In the genomic region with DNA sequence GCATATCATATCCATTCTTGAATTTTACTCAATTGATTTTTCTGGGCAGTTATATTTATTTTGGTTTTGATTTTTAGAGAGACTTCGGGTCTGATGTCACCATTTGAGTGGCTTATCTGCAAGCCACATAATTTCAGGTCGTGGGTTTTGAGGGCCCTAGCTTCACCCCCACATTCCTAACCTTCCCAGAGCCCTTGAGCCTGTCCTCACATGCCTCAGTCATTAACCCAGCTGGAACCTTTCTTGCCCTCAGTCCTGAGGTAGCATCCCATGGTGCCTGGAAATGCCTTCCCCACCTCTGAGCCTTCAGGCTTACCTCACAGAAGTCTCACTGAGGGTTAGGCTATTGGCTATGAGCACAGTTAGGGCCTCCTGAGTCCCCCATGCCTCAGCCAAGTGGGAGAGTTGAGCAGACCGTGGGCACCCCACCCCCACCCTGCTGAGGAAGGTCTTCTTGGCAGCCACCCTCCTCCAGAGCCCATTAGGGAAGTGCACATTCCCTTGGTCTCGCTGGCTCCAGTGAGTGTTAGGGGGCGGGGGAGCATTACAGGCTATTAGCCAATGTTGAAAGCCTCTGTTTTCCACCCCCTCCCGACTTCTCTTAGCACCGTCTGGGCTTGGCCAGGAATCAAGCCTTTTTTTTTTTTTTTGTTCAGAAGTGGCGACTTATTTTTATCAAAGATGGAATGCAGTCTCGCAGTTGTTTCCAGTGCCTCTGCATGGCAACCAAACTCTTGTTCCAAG, we compare ENCODE assay signal across 8 mouse cellular contexts. TPM values are rescaled to one million over a fixed set of nuclear protein-coding genes. Genes with fewer than 3 reads are reported as not detected.
DNase-seq lines count a peak whose midpoint lies in the region; ATAC-seq lines count a peak whose summit lies in the region.

No protein-coding gene starts in this region.

- H3K4me1 ChIP-seq in neural tube, embryonic 13.5 days (replicated peaks), result peaks cover 53% of the 10 kb centered on the region
- peaks cover 37% of the 10 kb centered on the region for H3K4me1 ChIP-seq in forebrain, embryonic 15.5 days
- H3K4me1 ChIP-seq in hindbrain, embryonic 13.5 days (replicated peaks), result peaks cover 34% of the 10 kb centered on the region

- ATAC-seq in neural tube, embryonic 13.5 days (ENCODE audit: low read depth), result peak; percentile 7; the same call in 1 of the 2 replicates
- peak; percentile 54 for ATAC-seq in forebrain, embryonic 15.5 days (replicated peaks)
- ATAC-seq in hindbrain, embryonic 13.5 days (ENCODE audit: low FRiP score), result peak; percentile 25; the same call in 1 of the 2 replicates

- H3K9ac ChIP-seq in neural tube, embryonic 13.5 days, result no peak overlapping the region
- H3K9ac ChIP-seq in forebrain, embryonic 15.5 days (replicated peaks), result no peak overlapping the region
- H3K9ac ChIP-seq in hindbrain, embryonic 13.5 days, result no peak overlapping the region

- H3K9me3 ChIP-seq in neural tube, embryonic 13.5 days, result no peaks in the 10 kb centered on the region
- no peaks in the 10 kb centered on the region for H3K9me3 ChIP-seq in forebrain, embryonic 15.5 days
- no peaks in the 10 kb centered on the region for H3K9me3 ChIP-seq in hindbrain, embryonic 13.5 days

- H3K27me3 ChIP-seq in neural tube, embryonic 13.5 days, result peaks cover 79% of the 10 kb centered on the region
- H3K27me3 ChIP-seq in forebrain, embryonic 15.5 days, result peaks cover 11% of the 10 kb centered on the region
- peaks cover 84% of the 10 kb centered on the region for H3K27me3 ChIP-seq in hindbrain, embryonic 13.5 days

- no peak overlapping the region for H3K4me3 ChIP-seq in neural tube, embryonic 13.5 days
- H3K4me3 ChIP-seq in forebrain, embryonic 15.5 days, result no peak overlapping the region
- H3K4me3 ChIP-seq in hindbrain, embryonic 13.5 days, result no peak overlapping the region

- no peak for DNase-seq in neural tube, embryonic 10.5 days (ENCODE audit: extremely low spot score, low spot score)
- DNase-seq in layer of hippocampus, postnatal 36 days, result peak; percentile 24 to 32
- DNase-seq in ovary, postnatal 14 days (ENCODE audit: low spot score), result peak; percentile 48
- DNase-seq in urinary bladder, adult 18-20 months (ENCODE audit: low spot score in 2 of 2), result no peak
- no peak for DNase-seq in thymus, postnatal 10 days (ENCODE audit: low spot score in 2 of 2)

- 18% methylated on average over 9 of the region's 9 CpGs for WGBS in neural tube, embryonic 13.5 days
- WGBS in forebrain, embryonic 15.5 days, result 14% methylated on average over 9 of the region's 9 CpGs
- WGBS in hindbrain, embryonic 13.5 days, result 18% methylated on average over 9 of the region's 9 CpGs

- no peaks in the 10 kb centered on the region for H3K36me3 ChIP-seq in neural tube, embryonic 13.5 days
- no peaks in the 10 kb centered on the region for H3K36me3 ChIP-seq in forebrain, embryonic 15.5 days
- H3K36me3 ChIP-seq in hindbrain, embryonic 13.5 days, result no peaks in the 10 kb centered on the region

- H3K27ac ChIP-seq in neural tube, embryonic 13.5 days (replicated peaks), result no peak overlapping the region
- 0 out of 2 replicates have a peak overlapping the region, but pooled peaks have one; percentile 35 for H3K27ac ChIP-seq in forebrain, embryonic 15.5 days (replicated peaks)
- H3K27ac ChIP-seq in hindbrain, embryonic 13.5 days, result no peak overlapping the region; the same call in 1 of the 2 replicates

- 0 out of 2 replicates have a peak overlapping the region, but pooled peaks have one; percentile 5 for H3K4me2 ChIP-seq in neural tube, embryonic 13.5 days
- no peak overlapping the region for H3K4me2 ChIP-seq in forebrain, embryonic 15.5 days (replicated peaks)
- no peak overlapping the region for H3K4me2 ChIP-seq in hindbrain, embryonic 13.5 days

RNA-seq across cellular contexts. Expression of gene Hes1, which starts 5.0 kb away (rescaled TPM):
- 19.4 and 25.5 TPM in 2 replicates for polyA plus RNA-seq in neural tube, embryonic 13.5 days (2015; fragmentation: Nextera tagmentation; extraction: Ambion mirVana)
- polyA plus RNA-seq in forebrain, embryonic 15.5 days (2015; fragmentation: Nextera tagmentation; extraction: Ambion mirVana), result 16.4 and 18.8 TPM in 2 replicates
- 14.6 and 19.1 TPM in 2 replicates for polyA plus RNA-seq in hindbrain, embryonic 13.5 days (2015; fragmentation: Nextera tagmentation; extraction: Ambion mirVana)
- 10 to 100 TPM; 18.9 to 23.3 TPM for total RNA-seq in layer of hippocampus, postnatal 36 days (2021)

Comparison
In these comparisons a context has a peak if more than half of its experiments do, and no peak if none do; other contexts are left out.
1. DNase-seq: peak in layer of hippocampus, postnatal 36 days (2 of 2) and ovary, postnatal 14 days (single experiment); none in neural tube, embryonic 10.5 days (single experiment), urinary bladder, adult 18-20 months (0 of 2) and thymus, postnatal 10 days (0 of 2).
2. Peak in every context shown above with its lines, with median percentiles within 50 percentile points of each other: ATAC-seq.